Mouse (Mus musculus): ENCODE data around the gene Lgals3. TPM values are rescaled to one million over a fixed set of nuclear protein-coding genes. Genes with fewer than 3 reads are reported as not detected.

Lgals3 gene
- polyA plus RNA-seq, 1 experiment from 2014 or later: 273 TPM

DNA sequence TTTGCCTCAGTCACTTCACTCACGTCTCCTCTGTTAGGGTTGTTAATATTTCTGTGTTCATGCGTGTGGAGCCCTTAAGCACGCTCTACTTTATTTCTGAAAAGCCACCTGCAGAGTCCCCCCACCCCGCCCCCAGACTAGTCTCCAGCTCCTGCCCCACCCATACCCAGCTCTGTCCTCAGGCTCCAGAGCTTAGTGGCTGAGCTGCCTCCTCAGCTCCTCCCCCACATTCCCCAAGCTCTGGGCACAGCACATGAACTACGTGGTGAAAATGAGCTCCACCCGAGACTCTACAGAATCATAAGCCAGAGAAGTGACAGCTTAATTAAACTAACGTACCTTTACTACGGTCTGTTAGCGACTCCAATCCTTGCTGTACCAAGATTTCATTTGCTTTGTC lies 38.4 kb downstream of the Lgals3 start:
- Histone ChIP-seq H3K27ac (ENCODE audit: low read depth, low read length) (no peak overlapping the region), H3K4me3 (ENCODE audit: low read depth, low read length) (no peak overlapping the region), H3K27me3 (replicated peaks; ENCODE audit: control insufficient read depth, insufficient read depth, low read length) (no peaks in the 10 kb centered on the region), H3K9me3 (ENCODE audit: control insufficient read depth) (no peaks in the 10 kb centered on the region), H3K36me3 (ENCODE audit: control insufficient read depth, insufficient read depth) (peaks cover 50% of the 10 kb centered on the region), H3K9ac (ENCODE audit: low read depth, low read length) (no peak overlapping the region), H3K4me2 (replicated peaks; ENCODE audit: low read depth) (no peak overlapping the region), H3K4me1 (replicated peaks; ENCODE audit: control insufficient read depth, insufficient read depth, low read length) (no peaks in the 10 kb centered on the region)
- no peak for ATAC-seq
- no peak for TF ChIP-seq CTCF (IDR thresholded peaks at IDR 0.05; ENCODE audit: low read depth)
- 71% methylated on average over 9 of the region's 9 CpGs for WGBS

DNA sequence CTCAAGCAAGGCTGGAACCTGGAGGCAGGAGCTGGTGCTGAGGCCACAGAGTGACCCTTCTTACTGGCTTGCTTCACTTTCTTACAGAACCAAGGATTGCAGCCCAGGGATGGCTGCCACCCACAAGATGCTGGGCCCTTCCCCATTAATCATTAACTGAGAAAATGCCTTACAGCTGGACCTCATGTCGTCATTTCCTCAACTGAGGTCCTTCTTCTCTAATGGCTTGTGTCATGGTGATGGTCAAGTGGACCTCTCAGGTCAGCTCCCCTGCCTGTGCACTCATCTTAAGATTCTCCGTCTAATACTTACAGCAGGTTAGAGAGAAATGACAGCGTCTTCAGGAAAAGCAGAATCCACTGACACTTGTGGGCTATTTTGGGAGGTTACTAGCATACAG lies 49.8 kb downstream of the Lgals3 start:
- peak overlapping the region; percentile 66 for H3K4me2 ChIP-seq (replicated peaks; ENCODE audit: low read depth)
- H3K4me3 ChIP-seq (ENCODE audit: low read depth, low read length): peak overlapping the region; percentile 53
- TF ChIP-seq CTCF (IDR thresholded peaks at IDR 0.05; ENCODE audit: low read depth): no peak
- no peaks in the 10 kb centered on the region for H3K27me3 ChIP-seq (replicated peaks; ENCODE audit: control insufficient read depth, insufficient read depth, low read length)
- H3K36me3 ChIP-seq (ENCODE audit: control insufficient read depth, insufficient read depth): peaks cover 22% of the 10 kb centered on the region; the same call in 1 of the 2 replicates
- H3K27ac ChIP-seq (ENCODE audit: low read depth, low read length): no peak overlapping the region
- H3K9ac ChIP-seq (ENCODE audit: low read depth, low read length): 0 out of 2 replicates have a peak overlapping the region, but pooled peaks have one; percentile 4
- WGBS: 18% methylated on average over 3 of the region's 3 CpGs
- peak; percentile 31; the same call in 1 of the 2 replicates for ATAC-seq
- H3K4me1 ChIP-seq (replicated peaks; ENCODE audit: control insufficient read depth, insufficient read depth, low read length): no peaks in the 10 kb centered on the region
- no peaks in the 10 kb centered on the region for H3K9me3 ChIP-seq (ENCODE audit: control insufficient read depth)

DNA sequence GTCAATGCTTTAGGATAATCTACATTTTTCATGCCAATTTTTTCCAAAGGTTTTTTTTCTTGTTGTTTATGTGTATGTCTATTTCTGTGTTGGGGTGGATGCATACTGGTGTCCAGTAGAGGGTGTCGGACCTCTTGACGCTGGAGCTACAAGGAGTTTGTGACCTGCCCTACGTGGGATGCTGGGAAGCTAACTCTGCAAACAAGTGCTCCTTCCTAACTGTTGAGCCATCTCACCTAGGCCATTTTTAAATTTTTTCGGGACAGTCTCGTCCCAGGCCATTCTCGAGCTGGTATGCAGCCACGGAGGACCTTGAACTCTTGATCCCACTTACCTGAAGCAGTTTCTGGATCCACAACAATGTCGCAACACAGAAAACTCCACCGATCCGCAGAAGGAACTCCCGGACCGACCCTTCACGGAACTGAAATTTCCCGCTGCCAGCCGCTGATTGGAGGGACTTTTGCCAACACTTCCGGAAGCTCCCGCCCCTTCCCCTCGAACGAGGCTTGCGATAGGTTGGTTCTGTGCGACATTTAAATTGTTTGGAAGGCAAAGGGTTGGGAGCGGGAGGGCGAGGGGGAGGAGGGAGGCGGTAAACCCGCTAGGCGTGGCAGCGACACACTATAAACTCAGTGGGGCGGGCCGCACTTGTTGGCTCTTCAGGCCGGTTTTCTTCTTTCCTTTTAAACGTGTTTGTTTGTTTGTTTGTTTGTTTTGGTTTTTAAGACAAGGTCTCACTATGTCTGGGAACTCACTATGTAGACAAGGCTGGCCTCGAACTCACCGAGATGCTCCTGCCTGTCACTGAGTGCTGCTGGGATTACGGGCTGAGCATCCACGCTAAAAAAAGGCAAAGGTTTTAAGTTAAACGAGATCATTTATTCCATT lies 50.5 kb downstream of the Lgals3 start, which contains the start of gene Dlgap5:
Gene Dlgap5, minus strand, starts transcription at position 633 of the 891 bp plus-strand sequence.
- Histone ChIP-seq H3K9me3 (ENCODE audit: control insufficient read depth) (no peaks in the 10 kb centered on the region), H3K27me3 (replicated peaks; ENCODE audit: control insufficient read depth, insufficient read depth, low read length) (no peaks in the 10 kb centered on the region), H3K36me3 (ENCODE audit: control insufficient read depth, insufficient read depth) (peaks cover 19% of the 10 kb centered on the region; the same call in 1 of the 2 replicates), H3K27ac (ENCODE audit: low read depth, low read length) (no peak within 1 kb of the TSS), H3K4me3 (ENCODE audit: low read depth, low read length) (peak within 1 kb of the TSS; percentile 53), H3K4me1 (replicated peaks; ENCODE audit: control insufficient read depth, insufficient read depth, low read length) (no peaks in the 10 kb centered on the region), H3K4me2 (replicated peaks; ENCODE audit: low read depth) (peak within 1 kb of the TSS; percentile 66), H3K9ac (ENCODE audit: low read depth, low read length) (peak within 1 kb of the TSS; percentile 35; the same call in 1 of the 2 replicates)
- peak; percentile 37 for TF ChIP-seq CTCF (IDR thresholded peaks at IDR 0.05; ENCODE audit: low read depth)
- 2% methylated on average over 35 of the region's 36 CpGs for WGBS
- peak; percentile 95 for ATAC-seq

DNA sequence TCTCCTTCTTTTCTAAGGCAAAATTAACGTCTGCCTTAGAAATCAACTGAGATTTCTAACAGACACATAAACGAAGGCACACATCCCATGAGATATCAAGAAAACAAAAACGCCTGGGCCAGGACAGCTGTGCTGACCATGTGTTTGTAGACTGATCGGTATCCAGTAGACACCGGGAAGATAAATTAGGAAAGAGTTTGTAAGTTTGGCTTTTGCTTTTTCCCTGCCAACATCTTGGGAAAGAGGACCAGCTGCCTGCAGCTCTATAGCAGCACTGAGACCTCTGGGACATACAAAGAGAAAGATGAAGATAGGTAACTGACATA lies 51.1 kb downstream of the Lgals3 start:
- H3K9ac ChIP-seq (ENCODE audit: low read depth, low read length): no peak overlapping the region
- ATAC-seq: no peak
- no peaks in the 10 kb centered on the region for H3K9me3 ChIP-seq (ENCODE audit: control insufficient read depth)
- H3K4me3 ChIP-seq (ENCODE audit: low read depth, low read length): peak overlapping the region; percentile 53
- H3K4me1 ChIP-seq (replicated peaks; ENCODE audit: control insufficient read depth, insufficient read depth, low read length): no peaks in the 10 kb centered on the region
- 27% methylated on average over 5 of the region's 5 CpGs for WGBS
- H3K27me3 ChIP-seq (replicated peaks; ENCODE audit: control insufficient read depth, insufficient read depth, low read length): no peaks in the 10 kb centered on the region
- no peak overlapping the region for H3K27ac ChIP-seq (ENCODE audit: low read depth, low read length)
- peaks cover 19% of the 10 kb centered on the region; the same call in 1 of the 2 replicates for H3K36me3 ChIP-seq (ENCODE audit: control insufficient read depth, insufficient read depth)
- TF ChIP-seq CTCF (IDR thresholded peaks at IDR 0.05; ENCODE audit: low read depth): no peak
- H3K4me2 ChIP-seq (replicated peaks; ENCODE audit: low read depth): peak overlapping the region; percentile 66

DNA sequence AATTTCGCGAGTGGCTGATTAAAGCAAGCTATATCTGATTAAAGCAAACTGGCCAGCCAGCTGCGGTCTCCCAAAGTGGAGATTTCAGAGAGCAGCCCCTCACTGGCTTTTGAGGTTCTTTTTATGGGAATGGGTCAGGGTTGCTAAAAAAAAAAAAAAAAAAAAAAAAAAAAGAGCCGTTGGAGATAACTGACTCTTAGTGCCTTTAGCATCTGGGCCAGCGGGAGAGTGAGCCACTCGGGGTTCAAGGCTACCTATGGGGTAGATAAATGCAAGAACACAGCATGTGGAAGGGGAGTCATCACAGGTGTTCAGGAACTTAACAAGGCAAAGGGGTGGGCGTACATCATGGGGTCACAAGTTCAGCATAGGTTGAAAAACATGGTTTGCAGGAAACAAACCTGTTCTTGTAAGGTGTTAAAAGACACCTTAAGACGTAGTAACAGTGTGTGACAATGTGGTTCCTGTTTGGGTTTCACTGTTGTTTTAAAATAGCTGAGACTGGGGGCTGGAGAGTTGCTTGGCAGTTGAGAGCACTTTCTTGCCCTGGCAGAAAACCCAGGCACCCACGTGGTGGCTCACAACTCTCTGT lies 51.6 kb downstream of the Lgals3 start:
- Histone ChIP-seq H3K4me3 (ENCODE audit: low read depth, low read length) (no peak overlapping the region), H3K4me2 (replicated peaks; ENCODE audit: low read depth) (no peak overlapping the region), H3K4me1 (replicated peaks; ENCODE audit: control insufficient read depth, insufficient read depth, low read length) (no peaks in the 10 kb centered on the region), H3K36me3 (ENCODE audit: control insufficient read depth, insufficient read depth) (peaks cover 14% of the 10 kb centered on the region; the same call in 1 of the 2 replicates), H3K27me3 (replicated peaks; ENCODE audit: control insufficient read depth, insufficient read depth, low read length) (no peaks in the 10 kb centered on the region), H3K27ac (ENCODE audit: low read depth, low read length) (no peak overlapping the region), H3K9ac (ENCODE audit: low read depth, low read length) (no peak overlapping the region), H3K9me3 (ENCODE audit: control insufficient read depth) (no peaks in the 10 kb centered on the region)
- no peak for ATAC-seq
- WGBS: 80% methylated on average over 9 of the region's 9 CpGs
- no peak for TF ChIP-seq CTCF (IDR thresholded peaks at IDR 0.05; ENCODE audit: low read depth)

DNA sequence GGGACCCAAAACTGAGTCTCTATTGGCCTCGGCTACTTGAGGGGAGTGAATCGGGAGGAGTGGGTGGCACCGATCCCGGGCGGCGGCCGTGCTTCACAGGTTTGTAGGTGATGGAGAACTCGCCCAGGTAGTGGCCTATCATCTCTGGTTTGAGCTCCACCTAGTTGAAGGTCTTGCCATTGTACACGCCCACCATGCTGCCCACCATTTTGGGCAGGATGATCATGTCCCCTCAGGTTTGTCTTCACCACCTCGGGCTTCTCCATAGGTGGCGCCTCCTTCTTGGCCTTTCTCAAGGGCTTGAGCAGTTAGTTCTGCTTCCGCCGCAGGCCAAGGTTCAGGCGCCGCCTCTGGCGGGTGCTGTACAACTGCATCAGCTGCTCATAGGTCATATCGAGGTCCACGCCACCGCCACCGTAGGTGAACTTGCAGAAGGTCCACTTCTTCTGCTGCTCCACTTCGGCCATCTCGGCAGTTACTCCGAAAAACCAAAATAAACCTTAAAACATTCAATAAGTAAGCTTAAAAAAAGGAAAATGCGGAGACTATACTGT lies 52.2 kb downstream of the Lgals3 start:
- no peak overlapping the region for H3K4me2 ChIP-seq (replicated peaks; ENCODE audit: low read depth)
- TF ChIP-seq CTCF (IDR thresholded peaks at IDR 0.05; ENCODE audit: low read depth): 0 out of 2 replicates have a peak, but pooled peaks have one; percentile 7
- H3K9ac ChIP-seq (ENCODE audit: low read depth, low read length): no peak overlapping the region
- no peaks in the 10 kb centered on the region for H3K9me3 ChIP-seq (ENCODE audit: control insufficient read depth)
- 92% methylated on average over 24 of the region's 24 CpGs for WGBS
- H3K4me1 ChIP-seq (replicated peaks; ENCODE audit: control insufficient read depth, insufficient read depth, low read length): no peaks in the 10 kb centered on the region
- H3K4me3 ChIP-seq (ENCODE audit: low read depth, low read length): no peak overlapping the region
- peaks cover 10% of the 10 kb centered on the region; the same call in 1 of the 2 replicates for H3K36me3 ChIP-seq (ENCODE audit: control insufficient read depth, insufficient read depth)
- no peak overlapping the region for H3K27ac ChIP-seq (ENCODE audit: low read depth, low read length)
- ATAC-seq: no peak
- H3K27me3 ChIP-seq (replicated peaks; ENCODE audit: control insufficient read depth, insufficient read depth, low read length): no peaks in the 10 kb centered on the region

All from intestine, postnatal 0 days (tissue).